Mouse (Mus musculus) ovary, postnatal 36 days (tissue): ENCODE data around the gene Trappc6b.
"Not testable (repeated sequence)": the region's sequence is repeated elsewhere in the genome, so short reads cannot be mapped to it uniquely, and the experiment has no call there.

Experiments
- DNase-seq: peaks from one replicate; pipeline ENCODE4 v3.0.0; 2022; ENCODE audit warnings: low spot score, mixed read lengths

Gene Trappc6b

GRCm38 (mm10) chr12:59060993-59061595, at the start of gene Trappc6b:
Trappc6b (minus strand) TSS chr12:59061472.
- peak; percentile 78 for DNase-seq

GRCm38 (mm10) chr12:59107926-59108325, 46.7 kb upstream of the Trappc6b start:
- no peak for DNase-seq

- DNase-seq, result no peak
Measured at GRCm38 (mm10) chr12:59106491-59106890, 45.2 kb upstream of the Trappc6b start.

- DNase-seq, result no peak
Measured at GRCm38 (mm10) chr12:59105914-59106313, 44.6 kb upstream of the Trappc6b start.

- DNase-seq, result no peak
Measured at GRCm38 (mm10) chr12:59104771-59105170, 43.5 kb upstream of the Trappc6b start.

GRCm38 (mm10) chr12:59095104-59096025, 34.1 kb upstream of the Trappc6b start, which contains the start of gene Mia2:
Mia2 (plus strand) TSS chr12:59095799.
- DNase-seq, result no peak

GRCm38 (mm10) chr12:59093543-59093942, 32.3 kb upstream of the Trappc6b start:
- no peak for DNase-seq

- no peak for DNase-seq
Measured at GRCm38 (mm10) chr12:59086171-59086570, 24.9 kb upstream of the Trappc6b start.

GRCm38 (mm10) chr12:59084446-59084845, 23.2 kb upstream of the Trappc6b start:
- DNase-seq, result no peak

- no peak for DNase-seq
Measured at GRCm38 (mm10) chr12:59080461-59080860, 19.2 kb upstream of the Trappc6b start.

- DNase-seq, result no peak
Measured at GRCm38 (mm10) chr12:59077883-59078282, 16.6 kb upstream of the Trappc6b start.

- no peak for DNase-seq
Measured at GRCm38 (mm10) chr12:59076996-59077395, 15.7 kb upstream of the Trappc6b start.

GRCm38 (mm10) chr12:59074052-59074451, 12.8 kb upstream of the Trappc6b start:
- no peak for DNase-seq

- DNase-seq, result no peak
Measured at GRCm38 (mm10) chr12:59072286-59072685, 11.0 kb upstream of the Trappc6b start.

- DNase-seq, result no peak
Measured at GRCm38 (mm10) chr12:59068791-59069190, 7.5 kb upstream of the Trappc6b start.

- DNase-seq, result no peak
Measured at GRCm38 (mm10) chr12:59067095-59067494, 5.8 kb upstream of the Trappc6b start.

GRCm38 (mm10) chr12:59066448-59067077, 5.3 kb upstream of the Trappc6b start, which contains the start of gene Pnn:
Pnn (plus strand) TSS chr12:59066884.
- DNase-seq, result peak; percentile 96

GRCm38 (mm10) chr12:59065776-59066175, 4.5 kb upstream of the Trappc6b start:
- DNase-seq, result no peak

GRCm38 (mm10) chr12:59064837-59065236, 3.6 kb upstream of the Trappc6b start:
- no peak for DNase-seq

- DNase-seq, result no peak
Measured at GRCm38 (mm10) chr12:59060322-59060721, 950 bp downstream of the Trappc6b start.

GRCm38 (mm10) chr12:59058242-59058641, 3.0 kb downstream of the Trappc6b start:
- not testable (repeated sequence) for DNase-seq

- no peak for DNase-seq
Measured at GRCm38 (mm10) chr12:59056222-59056621, 5.0 kb downstream of the Trappc6b start.
